Mouse (Mus musculus) adrenal gland, adult (tissue): ENCODE data around the gene Plod1.
A peak's percentile ranks its signal among the peaks of the same experiment; 100 is the strongest.

Experiments used
- DNase-seq, 2 experiments: peaks; one replicate each; pipeline ENCODE4 v3.0.0; 2022 to 2023; ENCODE audit warnings: low spot score in 1 of 2; ENCODE audit not compliant: inconsistent age in 2 of 2

Gene Plod1

DNA sequence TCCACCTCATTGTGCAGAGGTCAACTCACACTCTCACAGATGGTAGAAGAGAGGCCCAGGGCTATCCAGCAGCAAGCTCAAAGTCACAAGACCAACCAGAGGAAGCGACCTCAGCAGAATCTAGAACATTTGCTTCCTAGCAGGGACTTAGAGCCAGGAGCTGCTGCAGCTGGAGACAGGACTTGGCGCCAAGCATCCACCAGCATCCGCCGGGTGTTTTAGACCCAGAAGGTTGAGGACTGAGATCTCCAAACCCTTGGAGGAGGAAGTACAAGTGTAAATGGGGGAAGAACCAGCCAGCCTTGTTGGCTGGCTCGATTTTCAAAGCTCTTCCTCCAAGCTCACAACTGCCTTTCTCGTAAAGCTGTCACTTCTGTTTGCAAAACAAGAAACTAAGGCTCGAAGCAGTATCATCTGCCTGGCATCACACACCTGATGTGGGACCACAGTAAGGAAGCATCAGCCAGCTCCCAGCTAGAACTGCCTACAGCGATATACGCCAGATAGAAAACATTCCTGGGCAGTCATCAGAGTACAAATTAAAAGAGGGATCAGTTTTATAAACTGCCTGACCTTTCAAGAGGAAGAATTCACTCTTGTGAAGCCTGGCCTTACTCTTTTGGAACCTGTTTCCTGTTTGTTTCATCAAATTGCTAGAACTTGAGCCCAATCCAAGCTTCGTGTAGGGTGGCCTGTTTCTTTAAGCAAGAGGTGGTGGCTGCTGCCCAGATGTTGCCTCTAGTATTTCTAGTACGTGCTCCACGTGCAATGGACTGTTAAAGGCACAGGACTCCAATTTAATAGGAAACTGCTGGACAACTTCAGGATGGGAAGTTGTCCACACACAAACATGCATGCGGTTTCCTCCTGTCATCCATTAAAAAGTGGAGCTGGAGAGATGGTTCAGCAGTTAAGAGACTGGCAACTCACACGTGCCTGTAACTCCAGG is 1.9 kb upstream of the Plod1 start:
- DNase-seq, result peak; percentile 51 to 73

DNA sequence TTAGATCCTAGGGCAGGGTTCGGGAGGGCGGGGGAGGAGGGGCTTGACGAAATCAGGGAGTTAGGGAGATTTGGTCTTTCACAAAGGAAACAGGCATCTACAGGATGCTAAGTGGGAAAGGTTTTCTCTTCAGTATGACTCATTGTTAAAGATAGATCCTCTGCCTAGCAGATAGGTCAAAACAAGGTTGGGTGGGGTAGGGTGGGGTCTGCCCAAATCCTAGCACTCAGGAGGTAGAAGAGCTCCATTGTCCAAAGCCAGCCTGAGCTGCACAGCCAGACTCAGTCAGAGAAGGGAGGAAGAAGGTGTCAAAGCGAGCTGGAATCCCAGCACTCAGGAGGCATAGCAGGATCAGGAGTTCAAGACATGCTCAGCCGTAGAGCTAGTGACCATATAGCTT is 919 bp upstream of the Plod1 start:
- no peak for DNase-seq

DNA sequence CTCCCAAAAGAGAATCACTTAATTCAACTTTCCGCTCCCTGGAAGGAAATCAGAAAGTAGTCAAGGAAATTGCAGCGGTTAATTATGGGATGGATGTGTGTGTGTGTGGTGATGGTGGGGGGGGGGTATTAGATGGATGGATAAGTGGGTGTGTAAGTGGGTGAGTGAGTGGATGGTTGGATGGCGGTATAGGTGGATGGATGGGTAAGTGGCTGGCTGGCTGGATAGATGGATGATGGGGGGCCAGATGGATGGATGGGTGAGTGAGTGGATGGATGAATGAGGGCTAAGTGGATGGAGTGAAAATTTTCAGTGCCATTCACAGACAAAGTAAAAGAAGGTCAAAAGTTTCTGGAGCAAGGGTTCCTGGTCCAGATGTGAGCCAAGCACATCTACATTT is 454 bp upstream of the Plod1 start:
- DNase-seq, result no peak

DNA sequence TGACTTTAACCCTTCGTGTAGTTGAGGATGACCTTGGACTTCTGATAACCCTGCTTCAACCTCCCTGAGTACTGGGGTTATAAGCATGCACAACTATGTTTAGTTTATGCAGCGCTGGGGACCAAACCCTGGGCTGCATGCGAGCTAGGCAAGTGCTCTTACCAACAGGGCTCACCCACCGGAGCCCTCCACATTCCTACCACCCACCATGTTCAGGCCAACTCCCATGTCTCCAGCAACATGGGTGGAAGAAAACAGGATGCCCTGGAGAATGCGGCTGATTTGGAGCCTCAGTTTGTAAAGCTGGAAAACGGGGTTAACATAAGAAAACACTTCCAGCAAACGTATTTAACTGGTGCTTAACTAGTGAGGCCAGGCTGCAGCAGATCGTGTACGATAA is 663 bp downstream of the Plod1 start:
- peak in 1 of 2 experiments; percentile 53 for DNase-seq

DNA sequence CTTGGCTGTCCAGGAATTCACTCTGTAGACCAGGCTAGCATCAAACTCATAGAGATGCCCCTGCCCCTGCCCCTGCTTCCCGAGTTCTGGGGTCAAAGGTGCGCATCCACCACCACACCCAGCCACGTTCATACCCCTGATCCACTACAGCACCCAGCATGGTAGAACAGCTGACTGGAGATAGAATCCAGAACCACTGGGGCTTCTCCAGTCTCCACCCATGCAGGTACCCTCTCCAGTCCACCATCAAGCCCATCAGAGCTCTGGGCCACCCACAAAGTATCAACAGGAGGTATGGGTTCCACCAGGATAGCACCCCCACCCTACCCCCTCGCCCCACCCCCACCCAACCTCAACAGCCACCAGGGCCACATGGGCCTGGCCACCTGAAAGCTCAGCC is 2.0 kb downstream of the Plod1 start:
- no peak for DNase-seq

DNA sequence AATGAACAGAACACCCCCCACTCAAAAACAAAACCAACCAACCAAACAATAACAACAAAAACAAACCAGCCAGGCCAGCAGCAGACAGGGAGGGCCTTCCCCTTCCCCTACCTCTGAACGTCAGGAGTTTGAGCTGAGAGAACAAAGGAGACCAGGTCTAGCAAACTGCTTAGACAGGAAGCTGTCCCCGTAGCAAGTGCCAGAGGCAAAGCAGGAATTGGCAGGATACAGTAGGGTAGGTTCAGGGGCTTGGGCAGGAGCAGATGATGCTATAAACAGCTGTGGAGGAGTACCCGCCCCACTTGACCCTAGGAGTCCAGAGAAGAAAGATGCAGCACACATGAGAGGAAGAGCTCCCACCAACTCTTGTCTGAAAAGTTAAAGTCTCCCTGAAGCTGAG is 2.4 kb downstream of the Plod1 start:
- DNase-seq, result no peak

DNA sequence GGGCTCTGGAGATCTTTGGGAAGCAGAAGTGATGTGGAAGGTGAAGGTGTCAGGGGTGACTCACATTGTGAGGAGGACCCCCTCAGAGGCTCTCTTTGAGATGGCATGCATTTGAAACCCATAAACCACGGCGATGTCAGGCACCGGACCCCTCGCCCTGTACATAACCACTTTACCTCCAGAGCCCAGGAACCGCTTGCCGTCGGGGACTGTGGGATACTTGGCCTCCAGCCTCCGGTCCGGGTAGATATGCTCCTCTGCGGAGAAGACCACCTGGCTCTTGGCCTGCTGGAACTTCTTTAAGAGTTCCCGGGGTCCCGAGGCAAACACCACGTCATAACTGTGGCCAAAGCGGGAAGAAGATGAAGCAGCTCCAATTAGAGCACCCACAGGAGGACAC is 5.6 kb downstream of the Plod1 start:
- DNase-seq, result no peak

DNA sequence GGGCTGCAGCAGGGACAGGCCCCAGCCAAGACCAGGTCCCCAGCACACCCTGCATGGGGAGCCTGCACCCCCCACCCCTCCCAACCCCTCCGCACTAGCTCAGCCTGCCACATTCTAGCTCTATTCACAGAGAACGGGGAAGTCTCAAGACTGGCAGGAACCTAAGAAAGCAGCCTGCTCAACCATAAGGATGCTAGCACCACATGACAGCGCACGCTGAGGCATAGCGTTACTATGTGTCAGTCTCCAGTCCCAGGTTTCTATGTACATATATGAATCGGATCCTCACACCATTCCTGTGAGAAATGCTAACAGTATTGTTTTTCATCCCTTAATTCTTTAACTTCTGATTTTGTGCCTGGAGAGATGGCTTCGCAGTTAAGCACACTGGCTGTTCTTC is 8.0 kb downstream of the Plod1 start:
- no peak for DNase-seq

DNA sequence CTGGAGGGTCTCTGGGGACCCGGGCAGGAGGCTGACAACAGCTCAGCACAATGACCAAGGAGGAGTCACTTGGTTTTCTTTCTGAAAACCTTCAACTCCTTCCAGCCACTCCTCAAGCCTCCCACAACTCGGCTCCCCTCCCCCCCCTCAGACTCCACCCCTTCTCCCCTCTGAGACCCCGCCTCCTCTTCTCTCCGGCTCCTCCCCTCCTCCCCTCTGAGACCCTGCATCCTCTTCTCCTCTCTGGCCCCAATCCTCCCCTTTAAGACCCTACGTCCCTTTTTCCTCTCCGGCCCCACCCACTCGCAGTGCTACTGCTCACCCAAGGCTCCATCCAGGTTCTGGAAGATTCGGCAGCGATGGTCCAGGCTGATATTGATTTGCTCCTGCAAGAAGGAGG is 8.4 kb downstream of the Plod1 start:
- DNase-seq, result no peak

DNA sequence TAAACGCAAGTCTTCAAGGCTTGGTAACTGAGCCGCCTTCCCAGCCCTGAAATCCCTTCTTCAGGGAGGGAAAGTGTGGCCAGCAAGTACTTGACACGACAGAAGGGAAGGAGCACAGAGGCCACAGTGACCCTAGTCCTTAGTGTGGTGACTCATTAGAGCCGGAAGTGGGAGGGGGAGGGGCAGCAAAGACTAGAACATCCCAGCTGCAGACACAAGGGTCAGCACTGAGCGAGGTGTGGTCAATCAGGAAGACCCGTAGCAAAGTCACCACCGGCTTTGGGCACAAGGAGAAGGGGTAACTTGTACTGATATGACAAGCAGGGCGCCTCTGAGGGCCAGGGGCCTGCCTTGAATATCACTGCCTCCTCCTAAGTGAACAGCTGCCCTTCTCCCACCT is 8.9 kb downstream of the Plod1 start:
- peak; percentile 55 to 71 for DNase-seq

DNA sequence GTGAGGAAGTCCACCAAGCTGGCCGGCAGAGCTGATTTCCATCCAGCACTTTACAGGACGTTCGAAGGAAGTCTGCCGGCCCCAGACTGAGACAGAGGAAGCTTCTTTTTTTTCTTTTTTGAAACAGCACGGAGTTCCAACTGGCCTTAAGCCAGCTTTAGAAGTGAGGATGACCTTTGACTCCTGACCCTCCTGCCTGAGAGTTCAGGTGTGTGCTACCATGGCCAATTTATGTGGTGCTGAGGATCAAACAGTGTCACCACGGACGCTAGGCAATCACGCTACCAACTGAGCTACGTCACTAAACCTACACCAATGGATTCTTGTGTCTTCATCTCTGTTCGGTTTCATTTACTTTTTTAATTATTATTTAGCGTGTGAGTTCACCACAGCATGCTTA is 14.2 kb downstream of the Plod1 start:
- no peak for DNase-seq

DNA sequence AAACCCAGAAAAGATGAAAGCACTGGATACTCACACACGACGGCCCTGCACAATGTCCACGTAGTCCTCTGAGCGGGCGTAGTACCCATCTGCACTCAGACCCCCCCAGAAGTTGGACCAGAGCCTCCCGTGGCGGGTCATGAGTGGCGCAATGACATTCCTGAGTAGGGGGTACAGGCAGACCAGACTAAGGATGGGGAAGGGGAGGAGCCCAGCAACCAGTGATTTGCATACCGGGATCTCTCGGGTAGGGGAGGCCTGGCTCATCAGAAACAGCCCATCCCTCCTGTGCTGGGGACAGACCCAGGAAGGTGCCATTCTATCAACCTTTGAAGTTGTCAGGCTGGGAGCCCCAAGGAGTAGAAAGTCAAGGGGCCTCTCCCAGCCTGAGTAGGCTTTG is 15.6 kb downstream of the Plod1 start:
- DNase-seq, result no peak

DNA sequence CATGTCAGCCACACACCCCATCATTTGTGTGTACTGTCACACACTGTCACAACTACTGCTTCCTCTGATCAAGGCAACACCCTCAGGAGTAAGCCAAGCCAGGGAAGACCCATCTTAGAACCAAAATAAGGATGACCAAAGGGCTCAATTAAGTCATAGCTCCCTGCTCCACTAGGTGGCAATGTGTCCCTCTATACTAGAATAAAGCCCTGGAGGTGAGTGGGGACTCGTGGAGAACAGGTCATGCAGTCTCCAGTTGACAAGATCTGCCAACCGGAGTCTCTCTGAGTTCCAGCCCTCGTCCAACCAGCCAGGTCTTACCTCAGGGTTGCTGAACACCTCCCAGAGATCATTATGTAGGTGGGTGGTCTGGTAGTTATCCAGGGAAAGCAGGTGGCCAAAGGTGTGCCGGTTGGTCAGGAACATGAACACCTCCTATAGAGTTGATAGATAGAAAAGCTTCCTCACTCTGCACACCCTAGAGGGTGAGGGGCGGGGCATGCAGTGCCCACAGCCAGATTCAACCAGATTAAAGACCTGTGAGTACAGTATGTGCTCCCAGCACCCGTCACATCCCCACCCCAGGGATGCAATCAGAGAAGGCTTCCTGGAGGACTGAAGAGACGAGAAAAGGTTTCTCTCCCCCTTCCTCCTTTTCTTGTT is 18.0 kb downstream of the Plod1 start:
- peak in 1 of 2 experiments; percentile 83 for DNase-seq

DNA sequence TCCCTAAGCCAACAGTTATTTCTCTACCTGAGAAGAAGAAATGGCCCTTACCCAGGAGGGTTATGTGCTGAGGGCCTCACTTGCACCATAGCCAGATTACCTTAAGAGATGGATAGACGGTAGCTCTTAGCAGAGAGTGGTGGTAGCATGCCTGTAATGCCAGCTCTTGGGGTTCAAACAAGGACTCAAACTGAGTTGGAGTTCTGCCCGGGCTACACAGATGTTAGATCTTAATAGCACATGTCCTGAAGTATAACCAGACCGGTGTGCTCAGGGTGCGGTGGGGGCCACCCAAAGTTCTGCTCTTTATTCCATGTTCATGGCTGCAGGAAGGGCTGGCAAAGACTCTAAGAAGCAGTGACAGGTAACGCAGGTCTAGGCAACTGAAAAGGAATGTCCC is 27.1 kb downstream of the Plod1 start:
- no peak for DNase-seq

DNA sequence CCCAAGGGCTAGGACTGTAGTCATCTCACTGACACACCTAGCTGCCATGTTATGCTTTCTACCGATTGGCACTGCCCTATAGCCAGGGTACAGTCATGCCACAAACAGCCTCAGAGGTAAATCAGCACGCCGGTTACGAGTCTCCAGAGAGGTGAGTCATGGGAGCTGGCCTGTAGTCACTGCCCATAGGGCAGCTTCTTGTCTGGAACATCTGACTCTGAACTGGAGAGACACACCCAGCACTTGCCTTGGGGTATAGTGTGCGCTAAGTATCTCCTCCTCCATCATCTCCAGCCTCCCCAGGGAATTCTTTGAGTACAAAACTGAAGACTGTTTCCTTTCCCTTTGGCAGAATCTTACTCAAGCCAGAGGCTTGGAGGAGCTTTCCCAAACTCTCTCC is 30.3 kb downstream of the Plod1 start:
- DNase-seq, result peak; percentile 71 to 82

DNA sequence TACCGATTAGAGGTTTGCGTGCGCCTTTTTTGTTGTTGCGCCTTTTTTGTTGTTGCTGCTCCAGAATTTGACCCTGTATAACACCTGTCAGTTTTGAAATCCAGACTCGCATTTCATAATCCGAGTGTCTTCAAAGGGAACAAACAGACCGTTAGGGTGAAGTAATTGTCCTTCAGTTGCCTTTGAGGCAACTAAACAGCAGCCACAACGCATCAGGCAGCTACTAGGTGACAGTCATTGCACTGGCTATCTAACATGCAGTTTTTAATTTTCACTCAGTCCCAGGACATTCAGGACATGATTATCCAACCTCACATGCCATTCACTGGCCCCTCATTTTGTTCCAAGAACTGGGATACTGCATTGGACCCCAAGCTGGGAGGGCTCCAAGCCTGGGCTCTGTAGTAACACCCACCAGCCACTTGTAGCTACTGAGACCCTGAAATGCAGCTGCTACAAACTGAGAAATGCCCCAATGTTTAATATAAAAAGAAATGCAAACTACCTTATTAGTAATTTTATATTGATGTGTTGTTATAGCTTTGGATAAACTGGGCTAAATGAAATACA is 31.4 kb downstream of the Plod1 start:
- DNase-seq, result peak in 1 of 2 experiments; percentile 28

DNA sequence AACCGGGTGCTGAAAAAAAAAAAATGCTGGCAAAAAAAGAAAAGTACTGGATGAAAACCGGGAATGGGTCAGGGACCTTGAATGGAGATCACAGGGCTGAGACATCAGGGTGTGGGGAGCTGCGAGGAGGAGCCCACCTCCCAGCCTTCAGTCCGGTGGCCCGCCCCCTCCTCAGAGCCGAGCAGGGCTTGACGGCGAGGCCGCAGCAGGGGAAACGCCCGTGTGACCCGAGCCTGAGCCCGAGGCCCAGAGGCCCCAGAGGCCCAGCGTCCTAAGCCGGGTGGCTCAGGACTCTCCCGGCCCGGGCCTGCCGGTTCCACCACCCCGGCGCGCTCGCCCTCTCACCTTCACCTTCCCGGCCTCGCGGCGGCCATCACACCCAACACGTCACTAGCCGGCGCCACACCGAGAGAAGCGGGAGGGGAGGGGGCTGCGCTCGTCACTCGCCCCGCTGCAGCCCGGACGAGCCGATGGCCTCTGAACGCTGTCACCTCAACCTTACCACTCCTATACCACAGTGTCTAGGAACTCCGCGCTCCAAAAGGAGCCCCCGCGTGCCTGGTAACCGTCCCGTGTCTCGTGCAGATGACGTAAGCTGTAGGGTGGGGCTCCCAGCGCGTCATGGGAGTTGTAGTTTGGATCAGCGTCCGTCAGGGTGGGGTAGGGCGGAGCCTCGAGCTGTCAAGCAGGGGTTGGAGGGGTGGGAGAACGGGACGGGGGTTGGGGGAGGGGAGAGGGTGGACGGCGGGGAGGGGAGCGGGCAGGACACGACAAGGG is 32.1 kb downstream of the Plod1 start, which contains the start of gene Mfn2:
Gene Mfn2 (minus strand): TSS at position 392 of the 777 bp plus-strand sequence.
- DNase-seq, result peak; percentile 92 to 98

DNA sequence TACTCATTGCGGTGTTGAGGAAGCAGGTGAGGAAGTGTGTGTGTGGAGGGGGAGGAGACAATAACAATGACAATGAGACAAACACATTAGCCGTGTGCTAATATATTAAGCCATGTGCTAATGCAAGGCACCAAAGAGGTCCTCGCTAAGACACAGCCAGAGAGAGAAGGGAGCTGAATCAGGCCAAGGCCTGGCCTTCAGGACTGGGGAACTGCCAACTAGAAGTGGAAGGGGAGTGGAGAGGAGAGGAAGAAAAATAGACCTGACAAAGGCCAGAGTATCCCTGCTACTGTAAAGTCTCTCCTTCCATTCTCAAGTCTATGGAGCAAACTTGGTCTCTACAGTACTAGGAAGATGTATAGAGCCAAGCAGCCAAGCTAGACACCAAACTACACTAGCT is 33.0 kb downstream of the Plod1 start:
- DNase-seq, result peak; percentile 53 to 87

DNA sequence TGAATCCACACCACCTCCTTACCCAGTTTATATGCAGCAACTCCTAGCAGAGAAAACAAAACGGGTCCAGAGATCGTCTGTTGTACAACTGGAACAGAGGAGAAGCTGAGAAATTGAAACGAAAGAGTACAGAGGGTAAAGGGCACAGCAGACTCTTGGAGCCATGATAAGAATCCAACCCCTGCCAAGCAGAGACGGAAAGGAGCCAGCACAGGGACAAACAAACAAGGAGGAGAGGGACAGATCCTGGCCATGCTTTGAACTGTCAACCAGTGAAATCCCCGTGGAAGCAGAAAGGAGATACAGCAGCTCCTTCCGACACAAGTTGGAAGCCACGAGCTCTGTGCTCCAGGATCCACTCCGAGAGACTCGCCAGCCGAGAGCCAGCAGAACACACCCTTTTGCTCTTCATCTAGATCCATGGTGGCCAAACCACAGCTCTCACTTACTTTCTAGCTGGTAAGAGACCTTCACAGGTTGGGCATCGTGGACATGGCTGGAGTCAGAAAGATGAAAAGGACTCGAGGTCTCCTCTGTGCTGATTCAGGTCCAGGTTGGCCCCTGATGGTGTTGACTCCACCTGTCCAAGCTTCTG is 33.6 kb downstream of the Plod1 start:
- peak in 1 of 2 experiments; percentile 65 for DNase-seq

DNA sequence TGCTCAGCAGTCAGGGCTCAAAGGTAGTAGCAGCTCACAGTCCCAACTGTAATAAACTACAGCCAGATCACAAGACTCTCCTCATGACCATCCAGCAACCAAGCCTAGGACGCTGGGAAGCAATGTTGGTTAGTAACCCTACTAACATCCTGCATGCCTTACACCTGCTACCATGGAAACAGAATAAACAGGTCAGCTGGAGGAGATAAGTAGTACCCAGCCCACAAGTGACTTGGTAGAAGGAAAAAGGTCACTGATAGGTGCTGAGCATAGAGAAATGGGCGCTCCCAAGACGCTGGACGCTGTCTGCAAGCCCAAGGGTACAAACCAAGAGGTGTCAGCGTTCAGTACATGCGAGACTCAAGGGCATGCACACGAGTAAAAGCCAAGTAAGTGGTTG is 36.1 kb downstream of the Plod1 start:
- no peak for DNase-seq

DNA sequence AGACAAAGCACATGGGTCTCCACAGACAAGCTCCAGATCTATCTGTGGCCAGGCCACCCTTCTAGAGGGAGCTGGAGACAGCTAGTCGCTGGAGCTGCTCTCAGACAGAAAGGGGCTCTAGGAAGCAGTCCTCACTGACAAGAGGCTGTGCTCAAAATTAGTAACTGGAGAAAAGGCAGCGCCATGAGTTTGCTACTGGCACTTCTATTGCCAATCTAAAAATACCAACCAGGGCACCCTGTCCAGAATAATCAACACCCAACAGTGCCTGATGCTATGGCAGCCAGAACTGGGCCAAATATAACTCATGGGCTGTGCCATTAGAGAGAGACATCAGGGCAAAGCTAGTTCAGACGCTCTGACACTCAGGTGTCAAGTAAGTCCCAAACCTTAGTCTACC is 39.2 kb downstream of the Plod1 start:
- no peak for DNase-seq
